Mouse (Mus musculus): ENCODE data around the gene AI464131.

The AI464131 gene

DNA sequence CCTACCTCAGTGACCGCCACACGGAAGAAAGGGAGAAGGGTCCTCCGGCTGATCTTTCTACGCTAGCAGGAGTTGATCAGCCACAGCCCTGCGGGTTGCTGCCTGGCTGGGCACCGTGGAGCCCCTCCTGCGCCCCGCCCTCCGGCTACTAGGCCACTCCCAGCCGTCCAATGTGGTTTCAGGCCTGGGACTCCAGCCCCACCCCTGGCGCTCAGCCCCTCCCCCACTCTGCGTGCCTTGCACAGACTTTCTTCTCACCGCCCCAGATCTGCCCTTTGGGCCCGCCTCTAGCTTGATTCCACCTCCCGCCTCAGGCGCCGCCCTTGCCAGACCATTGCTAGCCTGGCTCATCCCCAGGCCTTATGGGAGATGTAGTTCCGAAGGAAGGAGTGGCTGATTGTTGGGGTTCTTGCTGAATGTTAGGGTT lies at the start of gene AI464131:
Gene AI464131, minus strand, starts transcription at position 91 of the 427 bp plus-strand sequence.
- DNase-seq (ENCODE audit: inconsistent age in 2 of 2, low spot score in 1 of 2): peak; percentile 99 to 100

GRCm38 (mm10) chr4:41552529-41552928 lies 49.7 kb upstream of the AI464131 start:
- peak; percentile 71 to 94 for DNase-seq (ENCODE audit: inconsistent age in 2 of 2, low spot score in 1 of 2)

DNA sequence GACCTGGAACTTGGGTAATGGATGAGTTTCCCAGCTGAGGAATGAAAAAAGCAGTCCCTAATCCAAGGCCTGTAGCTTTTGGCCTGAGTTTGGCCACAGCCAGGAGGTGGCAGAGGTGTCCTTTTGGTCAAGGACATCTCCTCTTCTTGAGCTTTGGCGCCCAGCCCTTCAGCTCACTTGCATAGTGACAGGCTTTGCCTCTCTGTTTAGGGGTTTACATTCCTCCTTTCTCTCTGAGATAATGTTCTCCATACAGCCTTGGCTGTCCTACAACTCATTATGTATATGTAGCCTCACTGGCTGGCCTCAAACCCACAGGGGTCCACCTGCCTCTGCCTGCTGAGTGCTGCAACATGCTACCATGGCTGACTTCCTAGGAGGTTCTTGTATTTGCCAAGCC lies 44.2 kb upstream of the AI464131 start:
- no peak for DNase-seq (ENCODE audit: inconsistent age in 2 of 2, low spot score in 1 of 2)

GRCm38 (mm10) chr4:41545985-41546384 lies 43.1 kb upstream of the AI464131 start:
- DNase-seq (ENCODE audit: inconsistent age in 2 of 2, low spot score in 1 of 2): peak; percentile 63 to 88

- no peak for DNase-seq (ENCODE audit: inconsistent age in 2 of 2, low spot score in 1 of 2)
Measured at GRCm38 (mm10) chr4:41542136-41542535, 39.3 kb upstream of the AI464131 start.

- DNase-seq (ENCODE audit: inconsistent age in 2 of 2, low spot score in 1 of 2): no peak
Measured at GRCm38 (mm10) chr4:41534866-41535265, 32.0 kb upstream of the AI464131 start.

DNA sequence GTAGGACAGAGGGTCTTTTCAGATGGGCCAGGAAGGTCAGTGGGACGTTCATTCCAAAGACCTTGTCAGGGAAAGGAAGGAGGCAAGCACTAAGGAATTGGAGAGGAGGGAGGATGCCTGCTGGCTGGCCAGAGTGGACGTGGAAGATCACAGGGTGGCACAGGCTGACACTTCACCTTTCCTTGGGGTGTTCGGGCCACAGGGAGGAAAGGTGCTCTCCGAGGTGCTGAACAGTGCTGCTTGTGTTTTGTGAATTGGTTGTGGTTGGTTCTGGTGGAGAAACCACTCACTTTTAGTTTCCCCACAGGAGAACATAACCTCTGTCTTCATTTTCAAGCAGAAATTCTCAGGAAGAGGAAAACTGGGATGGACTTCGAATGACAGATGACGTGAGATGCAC lies 29.5 kb upstream of the AI464131 start:
- DNase-seq (ENCODE audit: inconsistent age in 2 of 2, low spot score in 1 of 2): peak in 1 of 2 experiments; percentile 57

GRCm38 (mm10) chr4:41527996-41528395 lies 25.1 kb upstream of the AI464131 start:
- peak; percentile 48 to 77 for DNase-seq (ENCODE audit: inconsistent age in 2 of 2, low spot score in 1 of 2)

- no peak for DNase-seq (ENCODE audit: inconsistent age in 2 of 2, low spot score in 1 of 2)
Measured at GRCm38 (mm10) chr4:41527076-41527475, 24.2 kb upstream of the AI464131 start.

GRCm38 (mm10) chr4:41526553-41526952 lies 23.7 kb upstream of the AI464131 start:
- no peak for DNase-seq (ENCODE audit: inconsistent age in 2 of 2, low spot score in 1 of 2)

DNA sequence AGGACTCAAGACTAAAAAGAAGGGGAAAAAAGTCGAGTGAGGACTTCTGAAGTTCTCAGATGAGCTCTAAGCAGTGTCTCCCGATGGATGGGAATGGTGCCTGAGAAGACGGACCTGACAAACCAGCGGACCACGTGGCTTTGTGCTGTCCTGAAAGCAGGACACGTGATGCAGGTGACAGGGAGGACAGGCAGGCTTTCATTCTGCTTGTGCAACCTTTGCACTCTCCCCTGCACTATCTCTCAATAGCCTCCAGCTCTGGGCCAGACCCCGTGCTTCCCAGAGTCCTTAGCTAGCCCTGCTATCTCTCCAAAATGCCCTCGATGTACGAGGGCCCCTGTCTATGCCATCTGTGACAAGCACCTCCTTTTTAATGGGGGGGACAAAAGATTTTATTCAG lies 22.0 kb upstream of the AI464131 start:
- DNase-seq (ENCODE audit: inconsistent age in 2 of 2, low spot score in 1 of 2): no peak

DNA sequence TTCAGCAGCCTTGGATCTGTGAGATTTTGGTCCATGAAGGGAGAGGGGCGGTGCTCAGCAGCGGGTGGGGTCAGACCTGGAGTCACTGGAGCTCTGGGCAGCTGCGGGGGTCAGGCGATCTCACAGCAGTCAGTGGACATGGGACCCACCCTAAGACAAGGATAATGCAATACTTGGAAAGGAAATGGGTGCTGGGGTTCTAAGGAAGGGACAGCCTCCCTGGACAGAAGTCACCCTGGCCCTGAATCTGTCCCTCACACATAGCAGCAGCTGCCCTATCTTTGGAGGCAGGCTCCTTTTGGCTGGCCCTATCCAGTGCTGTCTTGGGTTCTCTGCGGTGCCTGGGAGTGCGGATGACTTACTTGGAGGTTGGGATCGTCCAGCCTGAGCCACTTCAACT lies 21.0 kb upstream of the AI464131 start:
- no peak for DNase-seq (ENCODE audit: inconsistent age in 2 of 2, low spot score in 1 of 2)

- peak in 1 of 2 experiments; percentile 80 for DNase-seq (ENCODE audit: inconsistent age in 2 of 2, low spot score in 1 of 2)
Measured at GRCm38 (mm10) chr4:41522788-41523187, 19.9 kb upstream of the AI464131 start.

DNA sequence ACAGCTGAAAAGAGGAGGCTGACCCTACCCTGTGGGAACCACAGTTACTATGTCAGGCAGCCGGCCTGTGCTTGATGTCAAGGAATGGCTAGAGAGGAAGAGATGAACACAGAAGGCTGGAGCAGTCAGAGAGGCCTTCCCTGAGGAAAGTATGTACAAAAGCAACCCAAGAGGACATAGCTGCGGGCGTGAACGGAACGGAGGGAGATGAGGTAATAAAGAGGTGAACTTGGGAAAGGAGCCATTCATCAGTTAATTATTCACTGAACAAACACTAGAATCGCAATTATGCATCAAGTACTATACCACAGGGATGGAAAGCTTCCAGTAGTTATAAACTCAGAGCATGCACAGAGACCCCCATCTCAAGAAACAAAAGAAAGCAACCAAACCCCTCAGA lies 19.3 kb upstream of the AI464131 start:
- DNase-seq (ENCODE audit: inconsistent age in 2 of 2, low spot score in 1 of 2): no peak

- no peak for DNase-seq (ENCODE audit: inconsistent age in 2 of 2, low spot score in 1 of 2)
Measured at GRCm38 (mm10) chr4:41520641-41521040, 17.8 kb upstream of the AI464131 start.

DNA sequence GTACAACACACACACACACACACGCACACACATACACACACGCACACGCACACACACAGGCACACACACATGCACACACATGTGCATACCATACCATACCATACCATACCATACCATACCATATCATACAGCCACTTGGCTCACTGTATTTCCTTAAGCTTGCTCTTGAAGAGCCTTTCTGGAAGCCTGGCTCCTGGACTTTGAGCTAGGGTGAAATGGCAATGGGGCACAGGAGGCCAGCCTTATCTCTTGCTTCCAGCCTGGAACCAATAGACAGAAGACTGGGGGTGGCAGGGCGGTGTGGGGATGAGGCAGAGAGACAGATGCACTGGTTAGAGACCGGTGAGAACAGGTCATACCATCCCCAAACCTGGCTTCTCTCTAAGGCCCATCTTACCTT lies 16.3 kb upstream of the AI464131 start:
- DNase-seq (ENCODE audit: inconsistent age in 2 of 2, low spot score in 1 of 2): no peak

GRCm38 (mm10) chr4:41518349-41518748 lies 15.5 kb upstream of the AI464131 start:
- no peak for DNase-seq (ENCODE audit: inconsistent age in 2 of 2, low spot score in 1 of 2)

DNA sequence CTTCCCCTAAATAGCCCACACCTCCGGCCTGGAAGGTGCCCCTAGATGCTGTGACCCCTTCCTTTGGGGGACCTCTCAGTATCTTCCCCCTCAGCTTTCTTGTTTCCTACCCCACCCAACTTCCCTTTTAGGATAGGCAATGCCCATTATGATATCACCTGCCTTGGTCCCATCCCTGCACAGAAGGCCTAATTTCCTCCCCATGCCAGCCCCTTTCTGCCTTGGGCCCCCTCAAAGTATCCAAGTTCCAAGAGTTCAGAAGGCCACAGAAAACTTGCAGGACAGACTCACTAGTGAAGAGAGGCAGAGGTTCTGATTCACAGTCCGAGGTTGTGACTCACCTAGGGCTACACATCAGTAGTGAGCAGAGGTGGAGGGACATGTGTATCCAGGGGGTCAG lies 14.4 kb upstream of the AI464131 start, which contains the start of gene 1110017D15Rik:
Gene 1110017D15Rik, minus strand, starts transcription at position 101 of the 400 bp plus-strand sequence.
- no peak for DNase-seq (ENCODE audit: inconsistent age in 2 of 2, low spot score in 1 of 2)

DNA sequence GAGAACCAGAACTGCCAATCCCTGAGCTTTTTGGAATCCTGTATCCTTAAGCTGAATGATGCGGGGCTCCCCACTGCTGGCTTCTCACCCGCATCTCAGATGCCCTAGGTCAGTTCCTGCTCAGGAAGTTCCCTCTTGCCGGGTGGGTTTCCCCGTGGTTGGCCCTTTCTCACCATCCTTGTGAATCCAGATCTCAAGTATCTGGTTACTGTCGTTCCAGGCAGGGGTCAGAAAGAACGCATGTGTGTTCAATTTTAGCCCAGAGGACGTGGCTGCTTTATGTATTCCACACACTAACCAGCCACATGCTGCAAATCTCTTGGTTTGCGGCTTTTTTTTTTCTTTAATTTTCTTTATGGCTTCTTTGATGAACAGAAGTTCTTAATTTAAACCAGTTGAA lies 10.8 kb upstream of the AI464131 start:
- no peak for DNase-seq (ENCODE audit: inconsistent age in 2 of 2, low spot score in 1 of 2)

DNA sequence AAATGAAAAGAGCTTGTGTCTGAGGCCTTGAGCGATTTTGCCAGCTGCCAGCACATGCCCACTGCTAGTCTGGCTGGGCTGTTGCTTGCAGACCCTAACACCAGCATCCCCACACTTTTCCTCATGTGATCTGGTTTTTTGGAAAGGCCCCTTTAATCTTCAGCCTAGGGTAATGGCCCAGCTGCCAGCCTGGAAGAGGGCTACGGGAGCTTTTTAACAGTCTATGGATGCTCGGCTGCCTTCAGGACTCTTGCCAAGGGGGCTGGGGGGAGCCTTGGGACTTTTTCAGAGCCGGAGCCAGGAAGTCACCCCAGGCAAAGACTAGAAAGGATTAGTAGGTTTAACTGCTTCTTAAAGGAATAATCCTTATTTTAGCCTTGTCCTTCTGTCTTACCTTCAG lies 10.4 kb upstream of the AI464131 start:
- DNase-seq (ENCODE audit: inconsistent age in 2 of 2, low spot score in 1 of 2): no peak

GRCm38 (mm10) chr4:41507998-41508397 lies 5.1 kb upstream of the AI464131 start:
- peak in 1 of 2 experiments; percentile 31 for DNase-seq (ENCODE audit: inconsistent age in 2 of 2, low spot score in 1 of 2)

GRCm38 (mm10) chr4:41507326-41507924 lies 4.5 kb upstream of the AI464131 start:
- DNase-seq (ENCODE audit: inconsistent age in 2 of 2, low spot score in 1 of 2): peak in 1 of 2 experiments; percentile 46

GRCm38 (mm10) chr4:41506906-41507305 lies 4.0 kb upstream of the AI464131 start:
- DNase-seq (ENCODE audit: inconsistent age in 2 of 2, low spot score in 1 of 2): peak; percentile 92 to 96

Measured in adrenal gland, adult (tissue).